Mouse (Mus musculus): ENCODE measurements at regions not wholly inside any gene's neighbourhood (a gene's known extent, or its start where the extent isn't known, plus 50 kb on each side); places are given as distances from the start of the nearest gene placed in this dataset.

DNA sequence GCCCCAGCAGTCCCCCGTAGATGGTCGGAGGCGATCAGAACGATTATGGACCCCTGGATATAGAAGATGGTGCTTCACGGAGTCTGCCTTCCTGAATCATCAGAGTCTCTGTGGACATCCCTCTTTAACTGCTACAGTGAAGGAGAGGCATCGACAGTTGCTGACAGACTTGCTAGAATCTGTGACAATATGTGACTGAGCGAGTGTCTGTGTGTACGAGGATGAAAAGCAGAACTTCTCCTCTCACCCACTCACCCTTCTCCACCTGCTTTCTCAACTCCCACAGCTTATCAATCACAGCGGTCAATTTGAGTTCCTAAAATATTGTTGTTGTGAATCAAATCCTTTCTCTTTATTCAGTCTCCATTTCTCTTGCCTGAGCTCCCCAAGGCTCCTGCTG, 335.9 kb upstream of the Xylt1 start:
- no peak for TF ChIP-seq CTCF (IDR thresholded peaks at IDR 0.05)
- no peak for TF ChIP-seq EP300 (IDR thresholded peaks at IDR 0.05; ENCODE audit: insufficient read depth, low read depth, low read length)
- no peak for TF ChIP-seq POLR2A (IDR thresholded peaks at IDR 0.05; ENCODE audit: insufficient read depth, low read depth, low read length)

All from heart, adult 2 months (tissue).